Mouse (Mus musculus) stomach, postnatal 0 days (tissue): ENCODE measurements around the gene Actn2.

Experiments used
- CTCF ChIP-seq: IDR thresholded peaks from 2 replicates; pipeline ENCODE4 v1.5.1; 2016; ENCODE audit warnings: antibody characterized with exemption, low read depth, mild to moderate bottlenecking, moderate library complexity
- EP300 ChIP-seq: optimal IDR thresholded peaks from 2 replicates; pipeline ENCODE3; 2016; ENCODE audit warnings: antibody characterized with exemption

DNA sequence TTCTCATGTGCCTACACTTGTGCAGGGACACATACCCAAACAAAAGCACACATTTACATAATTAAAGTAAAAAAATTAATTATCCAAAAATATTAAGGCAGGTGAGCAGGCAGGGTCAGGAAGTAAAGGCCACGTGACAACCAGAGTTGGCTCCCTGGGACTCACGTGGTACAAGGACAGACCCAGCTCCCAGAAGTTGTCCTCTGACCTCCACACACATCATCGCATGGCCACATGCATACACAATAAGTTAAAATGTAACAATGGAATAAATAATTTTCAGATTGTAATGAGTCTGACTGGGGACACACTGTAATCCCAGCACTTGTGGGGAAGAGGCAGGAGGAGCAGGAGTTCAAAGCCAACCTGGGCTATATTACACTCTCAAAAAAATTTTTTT, 72.6 kb downstream of the Actn2 start:
- TF ChIP-seq EP300 (no peak), CTCF (no peak)
